Comparison of ENCODE assay signal across 8 mouse cellular contexts in genomic region chr4:129819712-129820336, GRCm38 (mm10). TPM values are rescaled to one million over a fixed set of nuclear protein-coding genes. Genes with fewer than 3 reads are reported as not detected.
DNase-seq lines count a peak whose midpoint lies in the region; ATAC-seq lines count a peak whose summit lies in the region.

No protein-coding gene starts in this region.

- H3K9me3 ChIP-seq in hindbrain, embryonic 13.5 days, result no peaks in the 10 kb centered on the region

- peaks cover 36% of the 10 kb centered on the region for H3K4me1 ChIP-seq in hindbrain, embryonic 13.5 days (replicated peaks)

- WGBS in hindbrain, embryonic 13.5 days, result 0% methylated on average over 60 of the region's 83 CpGs

- peak; percentile 91 for ATAC-seq in hindbrain, embryonic 13.5 days (ENCODE audit: low FRiP score)

- H3K27me3 ChIP-seq in hindbrain, embryonic 13.5 days, result no peaks in the 10 kb centered on the region

- H3K9ac ChIP-seq in hindbrain, embryonic 13.5 days, result peak overlapping the region; percentile 91

- peak overlapping the region; percentile 76 for H3K4me2 ChIP-seq in hindbrain, embryonic 13.5 days

- DNase-seq in Muller cell, postnatal 12 days (ENCODE audit: inconsistent ontology term), result peak; percentile 98
- DNase-seq in cerebellum, adult 9-11 months, result peak; percentile 97
- DNase-seq in frontal cortex, postnatal 10 days (ENCODE audit: low spot score in 2 of 2), result peak; percentile 91 to 93
- DNase-seq in layer of hippocampus, postnatal 25 days (ENCODE audit: extremely low spot score in 1 of 2, low spot score in 1 of 2), result peak; percentile 75
- DNase-seq in lung, postnatal 25 days (ENCODE audit: low spot score), result peak; percentile 98
- DNase-seq in retina, embryonic 14.5 days (ENCODE audit: low spot score), result peak; percentile 97
- DNase-seq in thymus, postnatal 4 days, result peak; percentile 98

- no peaks in the 10 kb centered on the region for H3K36me3 ChIP-seq in hindbrain, embryonic 13.5 days

- H3K4me3 ChIP-seq in hindbrain, embryonic 13.5 days, result peak overlapping the region; percentile 90

- peak overlapping the region; percentile 95 for H3K27ac ChIP-seq in hindbrain, embryonic 13.5 days

RNA-seq across cellular contexts. Expression of gene Ptp4a2, which starts 8.8 kb away (rescaled TPM):
- polyA plus RNA-seq in hindbrain, embryonic 13.5 days (2015; fragmentation: Nextera tagmentation; extraction: Ambion mirVana), result 292 and 306 TPM in 2 replicates
- 100 to 1,000 TPM; 132 to 145 TPM for total RNA-seq in layer of hippocampus, postnatal 25 days (2021)

Comparison
In these comparisons a context has a peak if more than half of its experiments do, and no peak if none do; other contexts are left out.
1. Peak in every context shown above with its lines: DNase-seq, ATAC-seq, H3K4me3 ChIP-seq and H3K27ac ChIP-seq.